Mouse (Mus musculus) ovary, postnatal 36 days (tissue): Measurements from ENCODE around the gene Dexi.

Source experiments
- DNase-seq: peaks from one replicate; pipeline ENCODE4 v3.0.0; 2022; ENCODE audit warnings: low spot score, mixed read lengths

The Dexi gene

DNA sequence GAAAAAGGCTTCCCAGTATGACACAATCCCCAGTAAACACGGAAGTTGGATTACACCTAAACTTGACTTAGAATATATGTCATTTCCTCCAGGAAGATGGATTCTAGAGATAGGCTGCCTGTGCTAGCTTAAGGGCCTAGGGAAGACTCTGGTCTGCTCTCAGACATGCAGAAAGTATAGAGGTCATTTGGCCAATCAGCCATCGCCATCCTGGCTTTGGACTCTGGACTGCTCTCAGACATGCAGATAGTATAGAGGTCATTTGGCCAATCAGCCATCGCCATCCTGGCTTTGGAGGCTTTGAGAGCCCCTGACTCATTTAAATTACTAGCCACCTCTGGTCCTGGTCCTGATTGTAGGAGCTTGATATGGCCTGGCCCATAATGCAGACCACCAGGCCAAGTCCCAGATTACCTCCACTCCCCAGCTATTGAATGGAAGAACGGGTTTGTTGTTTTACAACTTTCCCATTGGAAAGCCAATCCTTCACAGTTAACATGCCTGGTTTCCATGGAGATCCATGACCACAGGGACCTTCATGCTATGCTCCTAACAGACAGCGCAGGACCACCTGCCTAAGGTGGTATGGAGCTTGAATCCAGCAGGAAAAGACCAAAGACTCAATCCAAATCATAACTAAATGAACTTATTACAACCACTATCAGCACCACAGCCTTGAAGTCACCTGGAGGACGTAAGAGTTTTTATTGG lies 88.8 kb downstream of the Dexi start:
- no peak for DNase-seq
